Mouse (Mus musculus): Measurements from ENCODE around the gene Rarres2.

Rarres2 gene

DNA sequence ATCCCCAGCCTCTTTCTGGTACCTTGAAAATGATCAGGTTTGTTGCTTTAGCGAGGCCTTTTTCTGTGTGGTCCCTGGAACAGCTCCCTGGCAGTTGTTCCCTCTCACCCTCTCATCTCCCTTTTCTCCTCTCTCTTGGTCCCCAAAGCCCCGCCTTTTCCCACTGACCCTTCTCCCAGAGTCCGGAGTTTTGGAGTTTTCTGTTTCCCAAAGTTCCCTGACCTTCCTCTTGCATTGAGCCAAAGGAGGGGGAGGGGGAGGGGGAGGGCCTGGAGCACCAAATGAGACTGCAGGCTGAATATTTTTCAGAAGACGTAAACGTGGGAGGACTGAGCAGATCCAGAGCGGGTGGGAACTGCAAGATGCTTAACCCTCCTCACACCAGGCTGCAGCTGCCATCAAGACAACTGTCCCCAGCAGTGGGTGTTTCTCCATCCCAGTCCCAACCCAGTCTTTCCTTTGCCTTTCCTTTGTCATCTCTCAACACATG lies at the start of gene Rarres2:
TSS of gene Rarres2 (minus strand) at position 218 of the 490 bp plus-strand sequence.
- in situ Hi-C loops (cut with MboI; ENCODE audit: low pct_unique_long_range_greater_than_20kb in 1 of 2, low sequenced_read_pairs in 2 of 2, unreplicated experiment in 1 of 2) = no loop called here

- in situ Hi-C loops (cut with MboI; ENCODE audit: low pct_unique_long_range_greater_than_20kb in 1 of 2, low sequenced_read_pairs in 2 of 2, unreplicated experiment in 1 of 2) = no loop called here
Measured at GRCm38 (mm10) chr6:48620031-48620430, 47.4 kb upstream of the Rarres2 start.

- in situ Hi-C loops (cut with MboI; ENCODE audit: low pct_unique_long_range_greater_than_20kb in 1 of 2, low sequenced_read_pairs in 2 of 2, unreplicated experiment in 1 of 2) = no loop called here
Measured at GRCm38 (mm10) chr6:48614756-48615155, 42.2 kb upstream of the Rarres2 start.

- in situ Hi-C loops (cut with MboI; ENCODE audit: low pct_unique_long_range_greater_than_20kb in 1 of 2, low sequenced_read_pairs in 2 of 2, unreplicated experiment in 1 of 2) = no loop called here
Measured at GRCm38 (mm10) chr6:48613464-48613863, 40.9 kb upstream of the Rarres2 start.

DNA sequence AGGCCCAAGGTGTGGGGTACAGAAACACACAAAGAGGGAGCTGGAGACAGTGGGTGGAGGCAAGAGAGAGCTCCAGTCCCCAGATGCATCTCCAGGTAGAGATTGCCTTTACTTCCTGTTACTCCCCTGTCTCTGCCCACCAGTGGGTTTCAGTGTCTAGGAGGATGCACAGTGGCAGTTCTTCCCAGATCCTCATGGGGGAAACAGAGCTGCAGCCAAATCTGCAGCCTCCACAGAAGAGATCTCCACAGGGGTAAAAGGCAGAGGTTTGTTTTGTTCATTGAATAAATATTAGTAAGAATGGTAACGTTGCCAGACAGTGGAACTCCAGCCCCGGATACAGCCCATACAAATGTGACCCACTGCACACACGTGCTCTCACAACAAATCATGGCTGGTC lies 38.1 kb upstream of the Rarres2 start:
- in situ Hi-C loops (cut with MboI; ENCODE audit: low pct_unique_long_range_greater_than_20kb in 1 of 2, low sequenced_read_pairs in 2 of 2, unreplicated experiment in 1 of 2) = no loop called here

- in situ Hi-C loops (cut with MboI; ENCODE audit: low pct_unique_long_range_greater_than_20kb in 1 of 2, low sequenced_read_pairs in 2 of 2, unreplicated experiment in 1 of 2) = no loop called here
Measured at GRCm38 (mm10) chr6:48609512-48609911, 36.9 kb upstream of the Rarres2 start.

DNA sequence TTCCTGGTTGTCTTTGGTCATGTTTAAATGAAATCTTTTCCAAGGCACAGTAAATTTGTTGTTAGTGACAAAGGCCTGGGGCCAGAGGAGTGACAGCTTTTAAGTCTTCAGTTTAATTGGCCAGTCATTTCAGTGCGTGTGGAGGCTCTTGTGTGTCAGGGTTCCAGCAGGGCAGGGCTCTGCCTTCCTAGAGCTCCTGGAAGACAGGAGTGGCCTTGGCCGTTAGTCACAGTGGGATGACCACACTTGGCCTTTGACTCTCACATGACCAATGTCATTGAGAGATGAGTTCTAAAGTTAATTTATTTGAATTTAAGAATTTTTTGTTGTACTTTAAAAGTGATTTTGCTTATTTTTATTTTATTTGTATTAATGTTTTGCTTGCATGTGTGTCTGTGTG lies 35.5 kb upstream of the Rarres2 start:
- in situ Hi-C loops (cut with MboI; ENCODE audit: low pct_unique_long_range_greater_than_20kb in 1 of 2, low sequenced_read_pairs in 2 of 2, unreplicated experiment in 1 of 2) = no loop called here

DNA sequence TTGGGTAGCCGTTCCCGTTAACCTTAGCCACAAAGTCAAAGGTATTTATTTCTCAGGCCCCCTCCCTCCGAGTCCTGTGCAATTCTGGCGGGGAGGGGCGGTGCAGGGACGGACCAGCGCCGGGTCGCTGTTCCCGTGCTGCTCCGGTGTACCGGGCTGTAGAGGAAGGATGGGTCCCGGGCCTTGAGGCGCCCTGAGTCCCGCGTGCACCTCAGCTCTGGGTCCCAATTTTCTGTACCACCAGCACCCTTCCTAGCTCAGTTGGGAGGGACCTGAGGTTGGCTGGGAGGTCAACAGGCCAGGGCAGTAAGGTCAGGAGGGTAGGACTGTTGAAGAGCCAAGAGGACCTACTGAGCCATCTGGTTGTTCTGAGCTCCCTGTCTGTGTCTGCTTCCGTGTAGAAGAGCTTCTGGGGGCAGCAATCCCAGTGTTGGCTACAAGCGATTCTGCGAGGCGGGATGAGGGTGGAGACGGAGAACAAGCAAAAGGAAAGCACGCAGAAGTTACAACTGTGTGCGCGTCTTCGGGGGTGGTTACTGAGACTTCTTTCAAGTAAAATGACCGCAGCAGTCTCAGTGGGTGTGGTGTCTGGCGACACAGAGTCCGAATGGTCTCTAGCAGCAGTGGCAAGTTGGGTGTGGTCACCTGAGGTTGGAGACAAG lies 29.6 kb upstream of the Rarres2 start:
- in situ Hi-C loops (cut with MboI; ENCODE audit: low pct_unique_long_range_greater_than_20kb in 1 of 2, low sequenced_read_pairs in 2 of 2, unreplicated experiment in 1 of 2) = no loop called here

DNA sequence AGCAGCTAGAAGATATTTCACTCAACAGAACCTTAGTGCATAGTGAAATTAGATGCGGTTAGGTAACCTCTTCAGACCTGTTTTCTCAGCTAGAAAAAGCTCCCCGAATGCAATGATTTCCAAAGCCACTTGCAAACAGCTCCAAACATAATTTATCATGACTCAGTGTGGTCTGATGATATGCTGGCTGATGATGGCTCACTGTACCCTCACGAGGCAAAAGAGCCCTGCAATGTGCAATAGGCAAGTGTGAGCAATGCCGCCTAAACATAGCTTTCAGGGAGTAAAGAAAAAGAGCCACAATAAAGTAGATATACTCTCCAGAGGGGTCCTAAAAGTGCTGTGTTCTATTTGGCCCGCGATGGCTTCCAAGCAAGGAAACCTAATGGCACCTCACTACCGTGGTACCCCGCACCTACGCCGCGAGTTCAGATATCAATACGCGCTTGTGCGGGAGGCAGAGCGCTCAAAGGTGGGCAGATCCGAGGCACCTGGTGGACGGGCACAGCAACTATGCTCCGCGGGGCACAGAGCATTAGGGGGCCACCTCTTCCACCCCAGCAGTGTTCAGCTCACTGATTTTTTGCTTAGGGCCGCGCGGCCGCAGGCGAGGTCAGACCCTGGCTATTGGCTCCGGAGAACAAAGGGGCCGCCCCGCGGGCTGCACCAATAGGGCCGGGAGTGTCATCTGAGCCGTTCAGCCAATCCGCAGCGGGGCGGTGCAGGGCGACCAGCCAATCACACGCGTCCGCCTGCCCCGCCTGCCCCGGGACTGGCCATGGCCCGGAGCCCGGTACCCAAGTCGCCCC lies 28.9 kb upstream of the Rarres2 start, which contains the start of gene Zfp775:
TSS of gene Zfp775 (plus strand) at position 793 of the 809 bp plus-strand sequence.
- in situ Hi-C loops (cut with MboI; ENCODE audit: low pct_unique_long_range_greater_than_20kb in 1 of 2, low sequenced_read_pairs in 2 of 2, unreplicated experiment in 1 of 2) = no loop called here

DNA sequence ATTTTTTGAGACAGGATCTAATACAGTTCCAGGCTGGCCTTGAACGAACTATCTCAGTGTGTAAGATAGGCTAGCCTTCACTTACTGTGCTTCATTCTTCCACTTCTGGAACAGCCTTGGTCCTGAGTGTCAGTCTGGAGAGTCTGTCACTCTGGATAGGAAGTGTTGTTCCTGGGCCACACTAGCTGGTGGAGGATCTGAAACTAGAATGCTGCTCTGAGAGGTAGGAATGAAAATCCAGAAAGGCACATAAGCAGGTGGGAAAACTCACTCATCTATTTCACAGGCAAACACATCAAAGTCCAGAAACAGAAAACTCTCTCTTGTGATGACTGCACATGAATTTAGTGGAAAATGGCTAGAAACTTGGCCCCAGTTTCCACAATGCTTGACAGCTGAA lies 28.0 kb upstream of the Rarres2 start:
- in situ Hi-C loops (cut with MboI; ENCODE audit: low pct_unique_long_range_greater_than_20kb in 1 of 2, low sequenced_read_pairs in 2 of 2, unreplicated experiment in 1 of 2) = no loop called here

GRCm38 (mm10) chr6:48597233-48597625 lies 24.6 kb upstream of the Rarres2 start:
- in situ Hi-C loops (cut with MboI; ENCODE audit: low pct_unique_long_range_greater_than_20kb in 1 of 2, low sequenced_read_pairs in 2 of 2, unreplicated experiment in 1 of 2) = no loop called here

GRCm38 (mm10) chr6:48596545-48597232 lies 24.1 kb upstream of the Rarres2 start:
- in situ Hi-C loops (cut with MboI; ENCODE audit: low pct_unique_long_range_greater_than_20kb in 1 of 2, low sequenced_read_pairs in 2 of 2, unreplicated experiment in 1 of 2) = no loop called here

- in situ Hi-C loops (cut with MboI; ENCODE audit: low pct_unique_long_range_greater_than_20kb in 1 of 2, low sequenced_read_pairs in 2 of 2, unreplicated experiment in 1 of 2) = no loop called here
Measured at GRCm38 (mm10) chr6:48595278-48595677, 22.7 kb upstream of the Rarres2 start.

DNA sequence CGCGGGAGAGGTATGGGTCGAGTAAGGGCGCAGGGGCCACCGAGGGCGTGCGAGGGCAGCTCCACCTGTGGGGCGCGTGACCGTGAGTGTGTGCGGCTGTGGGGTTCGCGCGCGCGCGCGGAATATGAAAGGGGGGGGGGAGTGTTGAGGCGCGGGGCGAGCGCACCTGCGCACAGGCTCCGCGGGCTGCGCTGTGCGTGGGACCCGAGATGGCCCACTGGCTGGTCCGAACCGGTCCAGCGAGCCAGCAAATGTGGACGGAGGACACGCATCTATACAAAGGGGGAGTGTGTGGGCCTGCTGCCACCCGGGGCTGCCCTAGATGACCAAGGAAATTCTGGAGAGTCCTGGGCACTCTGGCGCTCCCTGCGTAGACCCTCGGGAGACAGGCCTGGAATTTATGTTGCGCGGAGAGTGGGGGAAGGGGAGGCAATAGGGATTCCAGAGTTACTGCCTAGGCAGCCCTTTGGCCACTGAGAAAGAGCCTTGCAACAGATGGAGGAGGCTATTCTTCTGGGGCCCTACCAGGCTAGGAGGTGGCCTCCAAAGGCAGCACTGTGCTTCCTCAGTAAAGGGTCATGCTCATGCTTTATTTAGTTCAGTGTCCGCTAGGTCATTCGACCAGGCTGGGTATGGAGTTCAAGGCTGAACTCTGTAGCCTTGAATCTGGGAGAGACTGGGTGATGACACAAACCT lies 21.6 kb upstream of the Rarres2 start:
- in situ Hi-C loops (cut with MboI; ENCODE audit: low pct_unique_long_range_greater_than_20kb in 1 of 2, low sequenced_read_pairs in 2 of 2, unreplicated experiment in 1 of 2) = no loop called here

DNA sequence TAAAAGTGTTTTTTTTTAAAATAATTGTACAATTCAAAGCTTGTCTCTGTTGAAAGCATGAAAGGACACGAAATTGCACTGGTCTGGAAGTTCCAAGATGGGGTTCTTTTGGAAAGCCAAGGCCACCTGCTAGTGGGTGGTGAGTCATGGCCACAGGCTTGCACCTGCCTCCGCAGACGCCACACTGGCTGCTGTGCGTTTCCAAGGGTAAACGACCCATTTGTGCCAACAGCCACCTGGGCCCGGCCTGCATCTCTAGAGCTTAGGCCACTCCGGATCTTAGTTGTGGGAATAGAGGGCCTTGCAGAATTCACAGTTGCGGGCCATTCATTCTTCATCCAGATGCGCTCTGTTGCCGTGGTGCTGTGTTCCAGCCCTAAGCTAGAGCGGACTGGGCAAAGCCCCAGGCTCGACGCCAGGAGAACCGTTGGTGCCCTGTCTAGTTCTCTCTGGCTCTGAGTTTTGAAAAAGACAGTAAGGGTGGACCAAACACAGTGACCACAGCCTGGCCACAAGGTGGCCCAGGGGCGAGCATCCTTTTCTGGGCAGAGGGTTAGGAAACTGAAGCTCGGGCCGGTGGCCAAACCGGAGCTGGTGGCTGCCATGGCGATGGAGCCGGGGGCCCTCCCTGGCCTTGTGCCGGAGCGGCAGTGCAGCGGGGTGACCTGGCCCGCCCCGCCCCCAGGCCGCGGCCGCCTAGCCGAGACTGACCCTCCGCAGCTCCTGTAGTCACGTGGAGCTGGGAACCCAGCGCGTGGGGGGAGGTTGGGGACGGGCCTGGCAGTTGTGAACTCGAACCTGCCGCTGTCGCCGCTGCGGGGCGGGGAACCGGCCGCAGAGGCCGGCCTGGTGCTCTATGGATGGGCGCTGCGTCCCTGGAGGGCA lies 20.8 kb upstream of the Rarres2 start, which contains the start of the genes Repin1 and Gm44965:
TSS of gene Repin1 (plus strand) at position 726 of the 885 bp plus-strand sequence.
TSS of gene Gm44965 (plus strand) at position 784 of the 885 bp plus-strand sequence.
- in situ Hi-C loops (cut with MboI; ENCODE audit: low pct_unique_long_range_greater_than_20kb in 1 of 2, low sequenced_read_pairs in 2 of 2, unreplicated experiment in 1 of 2) = no loop called here

DNA sequence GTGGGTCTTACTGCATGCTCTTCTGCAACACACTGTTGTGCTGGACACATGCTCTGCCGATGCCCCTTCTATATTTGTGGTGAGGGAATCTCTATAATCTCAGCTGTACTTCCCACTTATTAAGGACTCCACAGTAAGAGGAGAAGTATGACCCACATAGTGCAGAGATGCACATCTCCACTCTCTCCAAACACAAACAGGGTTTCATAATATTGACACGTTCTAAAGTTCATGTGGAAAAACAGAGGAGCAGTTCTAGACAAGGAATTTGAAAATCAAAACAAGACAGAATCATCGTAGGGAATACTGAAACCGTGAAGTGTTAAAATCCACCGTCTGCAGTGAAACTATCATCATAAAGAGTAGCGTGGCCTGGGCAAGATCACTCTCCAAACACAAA lies 19.3 kb upstream of the Rarres2 start:
- in situ Hi-C loops (cut with MboI; ENCODE audit: low pct_unique_long_range_greater_than_20kb in 1 of 2, low sequenced_read_pairs in 2 of 2, unreplicated experiment in 1 of 2) = no loop called here

- in situ Hi-C loops (cut with MboI; ENCODE audit: low pct_unique_long_range_greater_than_20kb in 1 of 2, low sequenced_read_pairs in 2 of 2, unreplicated experiment in 1 of 2) = no loop called here
Measured at GRCm38 (mm10) chr6:48591221-48591845, 18.7 kb upstream of the Rarres2 start.
